In genomic region chr8:46448606-46449005, GRCm38 (mm10) we compare ENCODE assay signal across 16 mouse cellular contexts.
"Had no signal": no experiment of that assay in that cellular context is flagged by ENCODE, and none has a peak within 500 bp of the region (broad histone marks: within the 10 kb centered on the region; RNA-seq: fewer than 3 reads in every experiment).

No protein-coding gene starts in this region.

- H3K9ac ChIP-seq: limb, embryonic 12.5 days; lung, embryonic 15.5 days; midbrain, embryonic 15.5 days; neural tube, embryonic 13.5 days; stomach, embryonic 15.5 days had no signal

- DNase-seq: lung, postnatal 14 days; retina, postnatal 1 day; right cerebral cortex, postnatal 4 days; thymus, adult 2 months; thymus, postnatal 36 days had no signal

- H3K4me2 ChIP-seq: limb, embryonic 12.5 days; liver, embryonic 11.5 days; lung, embryonic 15.5 days; midbrain, embryonic 11.5 days; midbrain, embryonic 15.5 days; neural tube, embryonic 13.5 days; stomach, embryonic 15.5 days had no signal

- H3K9me3 ChIP-seq: limb, embryonic 12.5 days; lung, embryonic 15.5 days; midbrain, embryonic 15.5 days; neural tube, embryonic 13.5 days; stomach, embryonic 15.5 days had no signal

- H3K36me3 ChIP-seq: limb, embryonic 12.5 days; lung, embryonic 15.5 days; midbrain, embryonic 15.5 days; neural tube, embryonic 13.5 days; stomach, embryonic 15.5 days had no signal

- ATAC-seq: hindbrain, embryonic 16.5 days; midbrain, embryonic 15.5 days had no signal

- H3K27me3 ChIP-seq: lung, embryonic 15.5 days; midbrain, embryonic 15.5 days; neural tube, embryonic 13.5 days; stomach, embryonic 15.5 days had no signal

- H3K4me1 ChIP-seq: limb, embryonic 12.5 days; lung, embryonic 15.5 days had no signal

- H3K27ac ChIP-seq: layer of hippocampus, adult 2 months; limb, embryonic 12.5 days; lung, embryonic 15.5 days; macrophage; midbrain, embryonic 15.5 days; neural tube, embryonic 13.5 days; stomach, embryonic 15.5 days had no signal

- H3K4me3 ChIP-seq: layer of hippocampus, adult 2 months; limb, embryonic 12.5 days; lung, embryonic 15.5 days; megakaryocyte, embryonic 14.5 days; midbrain, embryonic 15.5 days; neural tube, embryonic 13.5 days; stomach, embryonic 15.5 days had no signal
